Mouse (Mus musculus) Muller cell, postnatal 12 days (primary cell): Measurements from ENCODE around the gene Hoxc9.

Experiments used
- DNase-seq: peaks from one replicate; pipeline ENCODE4 v3.0.0-alpha.2; 2015; ENCODE audit errors: inconsistent ontology term

Gene Hoxc9

GRCm38 (mm10) chr15:102955833-102956640, 20.2 kb upstream of the Hoxc9 start:
- no peak for DNase-seq

GRCm38 (mm10) chr15:102956906-102957305, 19.3 kb upstream of the Hoxc9 start:
- DNase-seq = no peak

GRCm38 (mm10) chr15:102959663-102960191, 16.5 kb upstream of the Hoxc9 start:
- no peak for DNase-seq

- DNase-seq = no peak
Observed at GRCm38 (mm10) chr15:102961728-102962127, 14.5 kb upstream of the Hoxc9 start.

GRCm38 (mm10) chr15:102962492-102962891, 13.7 kb upstream of the Hoxc9 start:
- DNase-seq = no peak

GRCm38 (mm10) chr15:102963259-102963658, 13.0 kb upstream of the Hoxc9 start:
- no peak for DNase-seq

- DNase-seq = peak; percentile 48
Observed at GRCm38 (mm10) chr15:102963671-102964640, 12.3 kb upstream of the Hoxc9 start.

- DNase-seq = no peak
Observed at GRCm38 (mm10) chr15:102965003-102965891, 11.0 kb upstream of the Hoxc9 start.

- DNase-seq = peak; percentile 19
Observed at GRCm38 (mm10) chr15:102965892-102966775, 10.1 kb upstream of the Hoxc9 start.

- no peak for DNase-seq
Observed at GRCm38 (mm10) chr15:102966776-102967311, 9.4 kb upstream of the Hoxc9 start, which contains the start of gene Hoxc10. TSS of gene Hoxc10 (plus strand) at chr15:102966796.

- no peak for DNase-seq
Observed at GRCm38 (mm10) chr15:102967312-102967510, 9.0 kb upstream of the Hoxc9 start, which contains the start of gene Hoxc5. TSS of gene Hoxc5 (plus strand) at chr15:102967443.

- DNase-seq = no peak
Observed at GRCm38 (mm10) chr15:102967511-102968397, 8.5 kb upstream of the Hoxc9 start.

- DNase-seq = no peak
Observed at GRCm38 (mm10) chr15:102969296-102969695, 6.9 kb upstream of the Hoxc9 start.

- peak; percentile 20 for DNase-seq
Observed at GRCm38 (mm10) chr15:102970740-102971139, 5.5 kb upstream of the Hoxc9 start.

- DNase-seq = no peak
Observed at GRCm38 (mm10) chr15:102972254-102972653, 4.0 kb upstream of the Hoxc9 start.

- DNase-seq = no peak
Observed at GRCm38 (mm10) chr15:102972753-102973152, 3.5 kb upstream of the Hoxc9 start.

GRCm38 (mm10) chr15:102975034-102975433, 1.2 kb upstream of the Hoxc9 start:
- no peak for DNase-seq

- DNase-seq = no peak
Observed at GRCm38 (mm10) chr15:102975688-102976111, 539 bp upstream of the Hoxc9 start.
